Mouse (Mus musculus): Measurements from ENCODE around the gene Foxo4. TPM values are rescaled to one million over a fixed set of nuclear protein-coding genes. Genes with fewer than 3 reads are reported as not detected.

Foxo4 gene
- polyA plus RNA-seq, 1 experiment from 2014 or later: 2.5 TPM

DNA sequence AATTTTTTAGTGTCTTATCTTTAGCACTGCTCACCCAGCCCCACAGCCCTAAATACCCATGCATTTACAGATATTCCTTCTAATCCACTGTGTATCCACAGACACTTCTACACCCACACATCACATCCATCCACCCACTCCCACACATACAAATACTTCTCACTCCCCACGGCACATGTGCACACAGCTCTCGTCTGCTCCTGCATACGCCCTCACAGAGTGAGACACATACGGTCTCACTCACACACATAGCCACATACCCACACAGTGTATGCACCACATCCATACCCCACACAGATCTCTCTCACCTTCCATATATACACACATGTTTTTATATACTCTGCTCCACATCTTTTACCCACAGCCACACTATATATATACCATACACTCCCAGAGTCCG is 55.0 kb downstream of the Foxo4 start:
- Histone ChIP-seq H3K36me3 (ENCODE audit: control insufficient read depth, insufficient read depth, low read length) (no peaks in the 10 kb centered on the region), H3K4me2 (ENCODE audit: low read depth, low read length) (no peak overlapping the region), H3K27me3 (ENCODE audit: control insufficient read depth, insufficient read depth, low read length) (peaks cover 1% of the 10 kb centered on the region), H3K4me1 (ENCODE audit: control insufficient read depth, insufficient read depth, low read length) (no peaks in the 10 kb centered on the region), H3K9ac (ENCODE audit: low read length) (no peak overlapping the region), H3K27ac (ENCODE audit: low read length) (no peak overlapping the region), H3K4me3 (replicated peaks; ENCODE audit: low read length) (no peak overlapping the region), H3K9me3 (replicated peaks; ENCODE audit: control insufficient read depth, low read length) (no peaks in the 10 kb centered on the region)
- 83% methylated on average over 5 of the region's 5 CpGs for WGBS
- ATAC-seq (ENCODE audit: insufficient read depth, low FRiP score): no peak

Other genes with a start within 250 kb of the Foxo4 start
- 0.13 TPM in 1 of 2 replicates, not detected in the other for gene Tex11, start 194.9 kb upstream of the Foxo4 start, polyA plus RNA-seq (2015; fragmentation: Nextera tagmentation; extraction: Ambion mirVana)
- 2.8 and 3.2 TPM in 2 replicates for gene Slc7a3, start 168.5 kb upstream of the Foxo4 start, polyA plus RNA-seq (2015; fragmentation: Nextera tagmentation; extraction: Ambion mirVana)
- 49.9 and 55.6 TPM in 2 replicates for gene Snx12, start 32.0 kb upstream of the Foxo4 start, polyA plus RNA-seq (2015; fragmentation: Nextera tagmentation; extraction: Ambion mirVana)
- not detected in 2 replicates for gene Gm614, start 9.5 kb downstream of the Foxo4 start, polyA plus RNA-seq (2015; fragmentation: Nextera tagmentation; extraction: Ambion mirVana)
- gene Il2rg, start 13.7 kb downstream of the Foxo4 start, polyA plus RNA-seq (2015; fragmentation: Nextera tagmentation; extraction: Ambion mirVana): 11.8 and 12.6 TPM in 2 replicates
- gene Gm20489, start 14.5 kb downstream of the Foxo4 start, polyA plus RNA-seq (2015; fragmentation: Nextera tagmentation; extraction: Ambion mirVana): not detected in 2 replicates
- 30.3 and 30.9 TPM in 2 replicates for gene Med12, start 19.5 kb downstream of the Foxo4 start, polyA plus RNA-seq (2015; fragmentation: Nextera tagmentation; extraction: Ambion mirVana)
- 7.3 and 7.7 TPM in 2 replicates for gene Nlgn3, start 44.6 kb downstream of the Foxo4 start, polyA plus RNA-seq (2015; fragmentation: Nextera tagmentation; extraction: Ambion mirVana)
- gene Gjb1, start 121.8 kb downstream of the Foxo4 start, polyA plus RNA-seq (2015; fragmentation: Nextera tagmentation; extraction: Ambion mirVana): 28.1 and 31.6 TPM in 2 replicates
- gene Zmym3, start 166.3 kb downstream of the Foxo4 start, polyA plus RNA-seq (2015; fragmentation: Nextera tagmentation; extraction: Ambion mirVana): 24.3 and 27.7 TPM in 2 replicates
- 315 and 321 TPM in 2 replicates for gene Nono, start 174.8 kb downstream of the Foxo4 start, polyA plus RNA-seq (2015; fragmentation: Nextera tagmentation; extraction: Ambion mirVana)
- gene Itgb1bp2, start 194.6 kb downstream of the Foxo4 start, polyA plus RNA-seq (2015; fragmentation: Nextera tagmentation; extraction: Ambion mirVana): 2.2 and 40.6 TPM in 2 replicates

Measured in stomach, embryonic 16.5 days (tissue).